Mouse (Mus musculus) inflammation-experienced regulatory T-cells (primary cell): ENCODE measurements around the gene Gm9611. TPM values are rescaled to one million over a fixed set of nuclear protein-coding genes. Genes with fewer than 3 reads are reported as not detected.

ENCODE experiments used
- polyA plus RNA-seq, 2 experiments: library from polyadenylated mRNA; unstranded; fragments of 100-300 nt; shearing (Covaris generic); gene quantifications; one replicate each; pipeline ENCODE4 v1.2.1; 2017

Gm9611 gene
- 1 to 10 TPM in 1 of 2 experiments, not detected in 1; 1.3 TPM for polyA plus RNA-seq

GRCm38 (mm10) chr14:42297258-42297657 lies at the start of gene Gm9611:
Gene Gm9611, minus strand, starts transcription at chr14:42297358.

GRCm38 (mm10) chr14:42309910-42310309 lies 12.8 kb upstream of the Gm9611 start, which contains the start of gene Gm7995:
Gene Gm7995, plus strand, starts transcription at chr14:42310210.

GRCm38 (mm10) chr14:42259948-42260347 lies 37.2 kb downstream of the Gm9611 start, which contains the start of gene Gm17026:
Gene Gm17026, minus strand, starts transcription at chr14:42260048.

Other genes with a start within 250 kb of the Gm9611 start
- under 1 TPM in 1 of 2 experiments, not detected in 1; 0.28 TPM for gene Gm7951, start 180.0 kb downstream of the Gm9611 start, polyA plus RNA-seq
- not detected for gene Gm17027, start 134.7 kb downstream of the Gm9611 start, polyA plus RNA-seq
- not detected for gene Gm3573, start 106.6 kb downstream of the Gm9611 start, polyA plus RNA-seq
- not detected for gene Gm17026, start 37.3 kb downstream of the Gm9611 start, polyA plus RNA-seq
- gene Gm7995, start 12.9 kb upstream of the Gm9611 start, polyA plus RNA-seq = not detected
- 1 to 10 TPM in 1 of 2 experiments, not detected in 1; 1.3 TPM for gene Gm8005, start 142.3 kb upstream of the Gm9611 start, polyA plus RNA-seq
- under 1 TPM; 0.17 to 0.45 TPM for gene Gm8011, start 166.5 kb upstream of the Gm9611 start, polyA plus RNA-seq
- gene Gm8020, start 205.0 kb upstream of the Gm9611 start, polyA plus RNA-seq = not detected
- gene Gm8024, start 226.9 kb upstream of the Gm9611 start, polyA plus RNA-seq = under 1 TPM in 1 of 2 experiments, not detected in 1; 0.21 TPM